Mouse (Mus musculus): ENCODE data around the gene Plxnd1. TPM values are rescaled to one million over a fixed set of nuclear protein-coding genes. Genes with fewer than 3 reads are reported as not detected.

The Plxnd1 gene
- total RNA-seq, 2 experiments from 2014 or later: 54.6 to 68.7 TPM

- no peak for DNase-seq
These were observed 37.1 kb downstream of the Plxnd1 start for GRCm38 (mm10) chr6:115957681-115958080.

- DNase-seq: peak; percentile 71 to 77
These were observed 37.7 kb downstream of the Plxnd1 start for GRCm38 (mm10) chr6:115956922-115957601.

DNA sequence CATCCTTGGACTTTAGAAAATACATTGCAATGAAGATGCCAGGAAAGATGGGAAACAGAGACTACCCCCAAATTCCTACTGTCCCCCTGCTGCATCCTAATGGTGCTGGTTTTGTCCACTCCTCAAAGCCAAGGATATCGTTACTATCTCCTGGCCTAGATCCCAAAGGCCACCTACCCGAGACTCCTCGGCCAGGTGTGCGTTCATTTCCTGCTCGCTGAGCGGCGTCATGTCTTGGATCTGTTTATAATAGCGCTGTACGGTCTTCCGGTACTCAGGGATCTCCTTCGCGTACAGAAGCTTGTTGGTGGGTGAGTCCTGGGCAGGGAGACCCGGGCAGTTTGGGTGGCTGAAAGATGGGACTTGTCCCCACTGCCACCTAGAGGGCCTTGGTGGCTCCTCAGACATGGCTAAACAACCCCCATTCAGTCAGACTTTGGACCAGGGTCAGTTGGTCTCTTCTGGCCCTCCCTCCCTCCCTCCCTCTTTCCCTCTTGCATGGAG is 38.3 kb downstream of the Plxnd1 start:
- no peak for DNase-seq

DNA sequence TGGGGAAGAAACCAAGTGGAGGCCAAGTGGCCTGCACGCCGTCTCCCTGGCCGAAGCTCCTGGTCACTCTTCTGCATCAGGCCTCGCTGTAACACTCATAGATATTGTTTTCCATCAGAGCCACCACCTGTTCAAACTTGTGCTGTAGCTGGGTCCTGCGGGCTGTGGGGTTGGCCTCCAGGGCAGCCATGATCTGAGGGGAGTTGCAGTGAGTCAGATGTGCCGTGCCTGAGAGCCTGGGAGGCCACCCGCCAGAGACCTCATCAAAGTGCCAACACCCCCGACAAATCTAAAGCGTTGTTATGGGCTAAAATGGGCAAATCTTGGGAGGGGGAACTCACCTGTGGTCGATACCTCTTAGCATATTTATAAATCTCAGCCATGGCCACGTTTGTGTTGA is 39.1 kb downstream of the Plxnd1 start:
- no peak for DNase-seq

DNA sequence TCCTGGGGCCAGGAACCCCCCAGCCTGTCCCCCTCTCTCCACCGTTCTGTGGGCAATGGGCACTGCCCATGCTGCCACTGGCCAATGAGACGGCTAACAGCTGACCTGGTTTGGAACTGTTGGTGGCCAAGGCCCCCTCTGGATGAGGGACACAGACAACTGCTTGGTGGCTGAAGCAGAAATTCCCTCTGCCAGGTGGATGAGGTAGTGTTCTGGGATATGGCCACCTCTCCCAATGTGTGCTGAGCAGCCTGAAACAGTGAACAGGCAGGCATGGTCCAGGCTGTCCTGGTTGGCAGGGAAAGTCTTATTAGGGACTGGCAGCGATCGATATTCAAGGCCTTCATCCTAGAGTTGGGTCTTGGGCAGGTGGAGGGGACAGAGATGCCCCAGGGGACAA is 39.6 kb downstream of the Plxnd1 start:
- no peak for DNase-seq

GRCm38 (mm10) chr6:115954506-115955074 is 40.2 kb downstream of the Plxnd1 start:
- no peak for DNase-seq

DNA sequence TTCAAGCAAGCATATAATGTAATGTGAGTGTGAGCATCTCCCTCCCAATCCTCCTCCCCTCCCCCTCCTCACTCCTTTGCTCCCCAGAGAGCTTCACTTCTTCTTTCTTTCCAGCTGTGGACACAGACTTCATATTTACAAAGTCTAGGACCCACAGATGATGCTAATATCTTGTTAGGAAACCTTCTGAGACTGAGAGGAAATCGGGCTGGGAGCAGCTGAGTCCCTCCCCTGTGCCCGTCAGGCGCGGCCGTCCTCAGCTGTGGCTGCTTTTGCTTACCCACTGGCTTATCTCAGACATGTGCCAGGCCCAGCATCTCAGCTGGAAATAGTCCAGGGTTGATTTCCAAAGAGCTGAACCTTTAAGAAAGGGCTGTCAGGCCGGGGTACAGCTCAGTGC is 48.4 kb downstream of the Plxnd1 start:
- peak in 1 of 2 experiments; percentile 32 for DNase-seq

DNA sequence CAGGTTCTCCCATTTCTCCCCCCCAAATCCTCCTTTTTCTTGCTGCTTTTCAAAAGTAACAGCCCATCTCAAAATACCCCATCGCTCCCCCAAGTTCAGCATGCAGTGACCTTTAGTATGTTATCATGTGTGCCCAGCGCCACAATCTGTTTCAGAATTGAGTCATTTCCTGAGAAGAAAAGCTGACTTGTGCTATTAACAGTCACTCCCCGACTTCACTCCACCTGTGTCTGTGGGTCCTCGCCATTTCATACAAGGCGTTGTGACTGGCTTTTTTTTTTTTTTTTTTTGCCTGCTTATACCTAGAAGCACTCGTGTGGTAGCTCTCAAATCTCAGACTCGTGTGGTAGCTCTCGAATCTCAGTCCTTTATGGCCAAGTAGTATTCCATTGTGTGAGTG is 49.2 kb downstream of the Plxnd1 start:
- DNase-seq: no peak

- DNase-seq: no peak
These were observed 50.2 kb downstream of the Plxnd1 start, which contains the start of gene H1foo for GRCm38 (mm10) chr6:115944638-115945037. Gene H1foo, plus strand, starts transcription at chr6:115944938.

DNA sequence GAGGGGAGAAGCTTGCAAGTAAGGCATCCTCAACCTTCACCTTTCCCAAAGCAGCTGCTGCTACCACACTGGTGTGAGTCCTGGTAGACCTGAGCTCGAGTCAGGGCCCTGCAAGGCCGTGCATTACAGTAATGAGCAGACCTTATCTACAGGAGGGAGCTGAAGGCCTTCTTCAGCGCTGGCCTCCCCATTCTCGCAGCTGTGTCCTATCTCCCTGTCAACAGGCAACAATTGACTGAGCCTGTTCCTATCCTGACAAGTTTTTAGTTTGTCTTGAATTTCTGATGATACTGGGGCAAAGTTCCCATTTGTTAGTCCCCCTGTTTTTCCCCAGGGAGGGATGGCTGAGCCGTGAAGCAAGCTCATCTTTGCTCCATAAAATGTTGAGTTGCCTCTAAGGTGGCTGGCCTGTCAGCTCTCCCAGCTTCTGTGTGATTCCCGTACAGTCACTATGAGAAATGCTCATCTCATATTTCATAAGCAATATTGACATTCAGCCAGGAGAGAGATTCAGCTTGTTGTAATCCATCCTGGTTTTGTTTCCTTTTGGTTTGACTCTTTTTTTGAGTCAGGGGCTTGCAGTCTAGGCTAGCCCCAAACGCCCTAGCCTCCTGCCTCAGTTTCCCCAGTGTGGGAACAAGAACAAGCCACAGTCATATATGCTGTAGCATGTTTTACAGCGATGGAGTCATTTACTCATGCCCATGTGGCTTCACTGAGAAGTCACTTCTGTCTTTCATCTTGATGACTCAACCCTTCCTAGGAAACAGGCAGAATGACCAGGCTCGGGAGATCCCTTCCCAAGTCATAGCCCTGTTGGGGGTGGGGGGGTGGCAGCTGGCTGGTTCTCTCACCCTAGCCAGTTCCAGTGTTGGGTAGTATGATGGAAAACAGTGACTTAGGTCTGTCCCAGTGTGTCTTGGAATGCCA is 51.0 kb downstream of the Plxnd1 start:
- DNase-seq: peak; percentile 61 to 63

DNA sequence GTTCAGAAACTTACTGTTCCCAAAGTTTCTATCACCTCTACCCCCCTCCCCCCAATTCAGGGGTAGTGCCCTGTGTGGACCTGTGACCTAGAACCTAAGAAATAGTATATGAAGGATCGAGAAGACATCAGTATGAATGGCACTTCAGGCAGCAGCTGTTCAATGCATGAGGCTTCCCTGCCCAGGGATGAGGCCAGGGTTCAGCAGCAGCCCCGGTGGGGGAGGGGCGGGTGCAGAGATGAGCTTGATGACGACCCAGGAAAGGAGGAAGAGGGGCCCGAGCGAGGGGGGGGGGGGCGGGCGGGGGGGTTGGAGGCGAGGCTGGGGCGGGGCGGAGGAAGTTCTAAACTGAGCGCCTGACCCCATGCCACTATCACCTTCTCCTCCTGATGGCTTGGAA is 53.7 kb downstream of the Plxnd1 start:
- DNase-seq: no peak

DNA sequence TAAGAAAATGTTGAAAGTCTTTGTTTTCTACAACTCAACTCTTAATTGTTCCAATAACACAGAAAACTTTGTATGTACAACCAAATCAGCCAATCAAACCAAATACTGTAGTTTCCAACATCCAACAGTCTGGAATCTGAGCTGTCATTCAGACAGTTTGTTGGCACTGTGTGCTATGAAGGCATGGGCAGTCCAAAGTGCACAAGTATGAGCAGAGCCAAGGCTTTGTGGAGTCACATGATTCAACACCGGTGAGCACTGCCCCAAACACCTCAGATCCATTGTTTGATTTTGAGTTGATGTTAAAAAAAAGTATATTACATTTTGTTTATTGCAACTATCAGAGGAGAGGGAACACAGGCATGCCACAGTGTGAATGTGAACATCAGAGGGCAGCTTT is 54.2 kb downstream of the Plxnd1 start:
- no peak for DNase-seq

DNA sequence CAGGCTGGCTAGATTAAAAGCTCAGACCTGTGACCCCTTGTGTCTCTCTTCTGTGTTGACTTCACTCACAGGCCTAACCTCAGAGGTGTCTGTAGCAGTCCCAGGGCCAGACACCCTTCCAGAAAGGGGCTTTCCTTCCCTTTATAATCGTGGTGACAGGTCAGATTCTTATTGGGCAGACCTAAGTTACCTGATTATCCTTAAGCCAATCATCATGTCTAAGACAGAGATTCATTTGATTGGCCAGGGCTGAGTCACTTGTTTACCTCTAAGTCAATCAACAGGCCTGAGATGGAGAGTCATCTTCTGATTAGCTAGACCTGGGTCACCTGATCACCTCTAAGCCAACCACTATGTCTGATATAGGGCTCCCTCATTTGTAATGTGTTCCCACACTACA is 56.0 kb downstream of the Plxnd1 start:
- no peak for DNase-seq

- no peak for DNase-seq
These were observed 56.8 kb downstream of the Plxnd1 start for GRCm38 (mm10) chr6:115938011-115938410.

DNA sequence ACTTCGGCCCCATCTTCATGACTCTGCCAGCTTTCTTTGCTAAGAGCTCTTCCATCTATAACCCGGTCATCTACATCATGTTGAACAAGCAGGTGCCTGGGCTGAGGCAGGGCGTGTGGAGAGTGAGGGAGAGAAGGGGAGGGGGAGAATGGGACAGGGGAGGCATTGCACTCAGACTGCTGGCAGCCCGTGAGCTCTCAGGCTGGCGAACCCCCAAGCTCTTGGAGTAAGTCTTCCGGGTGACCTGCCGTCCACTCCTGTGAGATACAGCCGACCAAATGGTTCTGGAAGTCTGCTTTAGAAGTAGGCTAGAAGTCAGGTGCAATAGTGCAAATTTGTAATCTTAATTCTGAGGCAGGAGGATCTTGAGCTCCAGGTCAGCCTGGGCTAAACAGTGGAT is 59.3 kb downstream of the Plxnd1 start:
- no peak for DNase-seq

DNA sequence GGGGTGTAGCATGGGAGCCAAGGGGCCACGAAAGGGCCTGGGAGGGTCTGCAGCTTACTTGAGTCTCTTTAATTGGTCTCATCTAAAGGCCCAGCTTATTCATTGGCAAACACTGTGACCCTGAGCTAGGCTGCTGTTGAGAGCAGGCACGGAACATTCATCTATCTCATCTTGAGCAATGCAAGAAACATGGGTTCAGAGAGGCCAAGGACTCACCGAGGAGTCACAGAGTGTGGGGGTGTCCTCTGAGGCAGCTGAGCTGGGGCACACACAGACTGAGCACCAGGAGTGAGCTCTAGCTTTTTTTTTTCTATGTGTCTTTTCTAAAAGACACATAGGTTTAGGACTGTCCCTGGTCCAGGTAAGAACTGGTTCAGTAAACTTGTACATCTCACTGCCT is 62.4 kb downstream of the Plxnd1 start:
- no peak for DNase-seq

DNA sequence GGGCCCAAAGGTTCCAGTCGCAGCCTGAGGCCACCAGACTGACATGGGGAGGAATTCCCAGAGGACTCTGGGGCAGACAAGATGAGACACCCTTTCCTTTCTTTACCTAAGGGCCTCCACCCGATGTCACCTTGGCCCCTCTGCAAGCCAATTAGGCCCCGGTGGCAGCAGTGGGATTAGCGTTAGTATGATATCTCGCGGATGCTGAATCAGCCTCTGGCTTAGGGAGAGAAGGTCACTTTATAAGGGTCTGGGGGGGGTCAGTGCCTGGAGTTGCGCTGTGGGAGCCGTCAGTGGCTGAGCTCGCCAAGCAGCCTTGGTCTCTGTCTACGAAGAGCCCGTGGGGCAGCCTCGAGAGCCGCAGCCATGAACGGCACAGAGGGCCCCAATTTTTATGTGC is 63.2 kb downstream of the Plxnd1 start, which contains the start of gene Rho:
Rho (plus strand) TSS at position 110 of the 400 bp plus-strand sequence.
- no peak for DNase-seq

DNA sequence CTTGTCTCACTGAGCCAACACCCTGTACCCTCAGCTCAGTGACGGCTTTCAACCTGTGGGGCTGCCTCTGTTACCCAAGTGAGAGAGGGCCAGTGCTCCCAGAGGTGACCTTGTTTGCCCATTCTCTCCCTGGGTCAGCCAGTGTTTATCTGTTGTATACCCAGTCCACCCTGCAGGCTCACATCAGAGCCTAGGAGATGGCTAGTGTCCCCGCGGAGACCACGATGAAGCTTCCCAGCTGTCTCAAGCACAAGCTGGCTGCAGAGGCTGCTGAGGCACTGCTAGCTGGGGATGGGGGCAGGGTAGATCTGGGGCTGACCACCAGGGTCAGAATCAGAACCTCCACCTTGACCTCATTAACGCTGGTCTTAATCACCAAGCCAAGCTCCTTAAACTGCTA is 64.8 kb downstream of the Plxnd1 start:
- no peak for DNase-seq

- DNase-seq: no peak
These were observed 67.2 kb downstream of the Plxnd1 start for GRCm38 (mm10) chr6:115927292-115928242.

GRCm38 (mm10) chr6:115926416-115926815 is 68.4 kb downstream of the Plxnd1 start:
- no peak for DNase-seq

GRCm38 (mm10) chr6:115924829-115925228 is 70.0 kb downstream of the Plxnd1 start:
- DNase-seq: no peak

DNA sequence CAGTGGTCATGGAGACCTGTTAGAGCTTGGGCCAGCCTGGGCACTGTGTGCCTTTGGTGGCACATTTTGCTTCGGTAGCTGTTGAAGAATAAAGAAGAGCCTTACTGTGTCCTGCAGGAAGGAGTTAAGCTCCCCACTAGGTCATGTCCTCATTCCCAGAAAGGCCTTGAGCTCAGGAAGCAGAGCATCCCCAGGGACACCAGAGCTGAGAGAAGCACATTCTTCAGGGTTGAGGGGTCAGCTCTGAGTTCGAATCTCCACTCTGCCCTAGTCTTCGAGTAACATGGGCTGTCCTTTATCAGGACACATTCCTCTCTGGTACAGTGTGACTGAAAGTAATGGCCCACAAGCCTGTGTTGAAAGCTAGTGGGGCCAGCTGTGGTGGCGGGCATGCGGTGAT is 74.9 kb downstream of the Plxnd1 start:
- no peak for DNase-seq
